ENCODE assay signal across 9 mouse cellular contexts in genomic region chr7:143014862-143015659, GRCm38 (mm10). TPM values are rescaled to one million over a fixed set of nuclear protein-coding genes. Genes with fewer than 3 reads are reported as not detected.
DNase-seq lines count a peak whose midpoint lies in the region; ATAC-seq and TF ChIP-seq lines count a peak whose summit lies in the region.
"Had no signal": no experiment of that assay in that cellular context is flagged by ENCODE, and none has a peak within 500 bp of the region (broad histone marks: within the 10 kb centered on the region; RNA-seq: fewer than 3 reads in every experiment).

No protein-coding gene starts in this region.

- no peak overlapping the region for H3K4me3 ChIP-seq in intestine, embryonic 15.5 days (replicated peaks)
- H3K4me3 ChIP-seq in intestine, embryonic 16.5 days (ENCODE audit: low read length): no peak overlapping the region
- H3K4me3 ChIP-seq in heart, postnatal 0 days (ENCODE audit: low read depth, low read length): no peak overlapping the region
- no peak overlapping the region for H3K4me3 ChIP-seq in hindbrain, embryonic 12.5 days
- H3K4me3 ChIP-seq in midbrain, embryonic 13.5 days (replicated peaks): no peak overlapping the region
- H3K4me3 ChIP-seq in hindbrain, embryonic 14.5 days (replicated peaks; ENCODE audit: low read length): no peak overlapping the region
- H3K4me3 ChIP-seq: embryonic facial prominence, embryonic 15.5 days had no signal

- peaks cover 62% of the 10 kb centered on the region for H3K4me1 ChIP-seq in intestine, embryonic 15.5 days (replicated peaks)
- H3K4me1 ChIP-seq in intestine, embryonic 16.5 days (ENCODE audit: control insufficient read depth, insufficient read depth, low read length): peaks cover 50% of the 10 kb centered on the region
- H3K4me1 ChIP-seq in heart, postnatal 0 days (ENCODE audit: control insufficient read depth, insufficient read depth): peaks cover 71% of the 10 kb centered on the region
- H3K4me1 ChIP-seq in hindbrain, embryonic 12.5 days: peaks cover 13% of the 10 kb centered on the region
- H3K4me1 ChIP-seq in midbrain, embryonic 13.5 days (replicated peaks): peaks cover 38% of the 10 kb centered on the region
- peaks cover 18% of the 10 kb centered on the region for H3K4me1 ChIP-seq in hindbrain, embryonic 14.5 days (replicated peaks; ENCODE audit: control insufficient read depth, insufficient read depth, low read length)

- DNase-seq in urinary bladder, postnatal 14 days (ENCODE audit: low spot score): peak; percentile 38
- no peak for DNase-seq in urinary bladder, adult 2 months (ENCODE audit: low spot score)
- peak; percentile 26 for DNase-seq in heart, postnatal 0 days (ENCODE audit: low spot score)
- no peak for DNase-seq in hindbrain, embryonic 14.5 days (ENCODE audit: low spot score)

- no peak for TF ChIP-seq CTCF in heart, postnatal 0 days (IDR thresholded peaks at IDR 0.05; ENCODE audit: low read depth)

- H3K27me3 ChIP-seq in intestine, embryonic 15.5 days (replicated peaks): no peaks in the 10 kb centered on the region
- H3K27me3 ChIP-seq in intestine, embryonic 16.5 days (replicated peaks; ENCODE audit: control insufficient read depth, insufficient read depth, low read length): peaks cover 3% of the 10 kb centered on the region; the same call in 1 of the 2 replicates
- no peaks in the 10 kb centered on the region for H3K27me3 ChIP-seq in heart, postnatal 0 days (ENCODE audit: control insufficient read depth, insufficient read depth, low read length)
- H3K27me3 ChIP-seq in hindbrain, embryonic 12.5 days: no peaks in the 10 kb centered on the region
- H3K27me3 ChIP-seq in midbrain, embryonic 13.5 days: no peaks in the 10 kb centered on the region
- no peaks in the 10 kb centered on the region for H3K27me3 ChIP-seq in hindbrain, embryonic 14.5 days (ENCODE audit: control insufficient read depth, insufficient read depth, low read length)
- H3K27me3 ChIP-seq: embryonic facial prominence, embryonic 15.5 days had no signal

- WGBS in intestine, embryonic 15.5 days: 81% methylated on average over 7 of the region's 7 CpGs
- WGBS in intestine, embryonic 16.5 days: 77% methylated on average over 7 of the region's 7 CpGs
- 38% methylated on average over 7 of the region's 7 CpGs for WGBS in heart, postnatal 0 days
- WGBS in hindbrain, embryonic 12.5 days: 82% methylated on average over 7 of the region's 7 CpGs
- 88% methylated on average over 7 of the region's 7 CpGs for WGBS in midbrain, embryonic 13.5 days
- WGBS in hindbrain, embryonic 14.5 days: 84% methylated on average over 7 of the region's 7 CpGs

- H3K9ac ChIP-seq in intestine, embryonic 15.5 days: no peak overlapping the region
- no peak overlapping the region for H3K9ac ChIP-seq in intestine, embryonic 16.5 days (ENCODE audit: low read depth, low read length)
- H3K9ac ChIP-seq in heart, postnatal 0 days (replicated peaks; ENCODE audit: low read depth, low read length): no peak overlapping the region
- H3K9ac ChIP-seq in hindbrain, embryonic 12.5 days: no peak overlapping the region
- H3K9ac ChIP-seq in midbrain, embryonic 13.5 days (replicated peaks): no peak overlapping the region
- no peak overlapping the region for H3K9ac ChIP-seq in hindbrain, embryonic 14.5 days
- H3K9ac ChIP-seq: embryonic facial prominence, embryonic 15.5 days had no signal

- no peaks in the 10 kb centered on the region for H3K36me3 ChIP-seq in intestine, embryonic 15.5 days
- H3K36me3 ChIP-seq in intestine, embryonic 16.5 days (ENCODE audit: control insufficient read depth, insufficient read depth, low read length): no peaks in the 10 kb centered on the region
- H3K36me3 ChIP-seq in heart, postnatal 0 days (replicated peaks; ENCODE audit: control insufficient read depth, insufficient read depth, low read length): no peaks in the 10 kb centered on the region
- H3K36me3 ChIP-seq in hindbrain, embryonic 12.5 days: no peaks in the 10 kb centered on the region
- H3K36me3 ChIP-seq in midbrain, embryonic 13.5 days: no peaks in the 10 kb centered on the region
- H3K36me3 ChIP-seq in hindbrain, embryonic 14.5 days (replicated peaks; ENCODE audit: control insufficient read depth, insufficient read depth): no peaks in the 10 kb centered on the region
- H3K36me3 ChIP-seq: embryonic facial prominence, embryonic 15.5 days had no signal

- no peaks in the 10 kb centered on the region for H3K9me3 ChIP-seq in intestine, embryonic 15.5 days
- no peaks in the 10 kb centered on the region for H3K9me3 ChIP-seq in intestine, embryonic 16.5 days (ENCODE audit: control insufficient read depth, low read length)
- no peaks in the 10 kb centered on the region for H3K9me3 ChIP-seq in heart, postnatal 0 days (replicated peaks; ENCODE audit: control insufficient read depth, low read length)
- no peaks in the 10 kb centered on the region for H3K9me3 ChIP-seq in hindbrain, embryonic 12.5 days (replicated peaks)
- no peaks in the 10 kb centered on the region for H3K9me3 ChIP-seq in midbrain, embryonic 13.5 days
- H3K9me3 ChIP-seq in hindbrain, embryonic 14.5 days (ENCODE audit: control insufficient read depth, low read length): no peaks in the 10 kb centered on the region
- H3K9me3 ChIP-seq: embryonic facial prominence, embryonic 15.5 days had no signal

- ATAC-seq in intestine, embryonic 15.5 days: no peak
- ATAC-seq in intestine, embryonic 16.5 days: no peak
- ATAC-seq in heart, postnatal 0 days (ENCODE audit: insufficient read depth, low read depth): no peak
- no peak for ATAC-seq in hindbrain, embryonic 12.5 days (ENCODE audit: low FRiP score)
- no peak for ATAC-seq in midbrain, embryonic 13.5 days
- ATAC-seq in hindbrain, embryonic 14.5 days (ENCODE audit: low FRiP score): no peak

- TF ChIP-seq EP300 in heart, postnatal 0 days (IDR thresholded peaks at IDR 0.05; ENCODE audit: low read depth): no peak

- H3K4me2 ChIP-seq in intestine, embryonic 15.5 days (replicated peaks): 0 out of 2 replicates have a peak overlapping the region, but pooled peaks have one; percentile 28
- H3K4me2 ChIP-seq in intestine, embryonic 16.5 days (ENCODE audit: low read depth, low read length): no peak overlapping the region
- H3K4me2 ChIP-seq in heart, postnatal 0 days (ENCODE audit: low read depth, low read length): no peak overlapping the region
- H3K4me2 ChIP-seq in hindbrain, embryonic 12.5 days (replicated peaks): no peak overlapping the region
- no peak overlapping the region for H3K4me2 ChIP-seq in midbrain, embryonic 13.5 days (replicated peaks)
- H3K4me2 ChIP-seq in hindbrain, embryonic 14.5 days (replicated peaks): no peak overlapping the region
- H3K4me2 ChIP-seq: embryonic facial prominence, embryonic 15.5 days had no signal

- peak overlapping the region; percentile 68; the same call in 1 of the 2 replicates for H3K27ac ChIP-seq in intestine, embryonic 15.5 days
- no peak overlapping the region for H3K27ac ChIP-seq in intestine, embryonic 16.5 days (ENCODE audit: low read length)
- peak overlapping the region; percentile 77 for H3K27ac ChIP-seq in heart, postnatal 0 days (ENCODE audit: low read depth)
- no peak overlapping the region for H3K27ac ChIP-seq in hindbrain, embryonic 12.5 days
- H3K27ac ChIP-seq in midbrain, embryonic 13.5 days: no peak overlapping the region
- no peak overlapping the region for H3K27ac ChIP-seq in hindbrain, embryonic 14.5 days

RNA-seq across cellular contexts. Expression of gene Tspan32, which starts 10.2 kb away (rescaled TPM):
- 2.2 and 2.8 TPM in 2 replicates for polyA plus RNA-seq in intestine, embryonic 15.5 days (2015; fragmentation: Nextera tagmentation; extraction: Ambion mirVana)
- 2.4 and 3.1 TPM in 2 replicates for polyA plus RNA-seq in intestine, embryonic 16.5 days (2015; fragmentation: Nextera tagmentation; extraction: Ambion mirVana)
- polyA plus RNA-seq in urinary bladder, adult 2 months (2012; rRNA removed): 1.9 and 2.8 TPM in 2 replicates
- 0.46 and 0.50 TPM in 2 replicates for total RNA-seq in heart, postnatal 0 days (2014; rRNA removed; ENCODE audit: low replicate concordance)
- 1.1 and 1.7 TPM in 2 replicates for polyA plus RNA-seq in heart, postnatal 0 days (2015; fragmentation: Nextera tagmentation; extraction: Ambion mirVana)
- polyA plus RNA-seq in hindbrain, embryonic 12.5 days (2016; fragmentation: Nextera tagmentation; extraction: Ambion mirVana): 2.2 and 2.8 TPM in 2 replicates
- polyA plus RNA-seq in midbrain, embryonic 13.5 days (2015; fragmentation: Nextera tagmentation; extraction: Ambion mirVana): 0.50 and 0.72 TPM in 2 replicates
- 0.43 and 0.82 TPM in 2 replicates for polyA plus RNA-seq in hindbrain, embryonic 14.5 days (2014; fragmentation: Nextera tagmentation; extraction: Ambion mirVana)

RNA-seq across cellular contexts. Expression of gene Cd81, which starts 37.5 kb away (rescaled TPM):
- polyA plus RNA-seq in intestine, embryonic 15.5 days (2015; fragmentation: Nextera tagmentation; extraction: Ambion mirVana): 411 and 413 TPM in 2 replicates
- 391 and 421 TPM in 2 replicates for polyA plus RNA-seq in intestine, embryonic 16.5 days (2015; fragmentation: Nextera tagmentation; extraction: Ambion mirVana)
- polyA plus RNA-seq in urinary bladder, adult 2 months (2012; rRNA removed): 591 and 684 TPM in 2 replicates
- 1,221 and 1,316 TPM in 2 replicates for total RNA-seq in heart, postnatal 0 days (2014; rRNA removed; ENCODE audit: low replicate concordance)
- polyA plus RNA-seq in heart, postnatal 0 days (2015; fragmentation: Nextera tagmentation; extraction: Ambion mirVana): 793 and 811 TPM in 2 replicates
- 251 and 261 TPM in 2 replicates for polyA plus RNA-seq in hindbrain, embryonic 12.5 days (2016; fragmentation: Nextera tagmentation; extraction: Ambion mirVana)
- polyA plus RNA-seq in midbrain, embryonic 13.5 days (2015; fragmentation: Nextera tagmentation; extraction: Ambion mirVana): 248 and 257 TPM in 2 replicates
- polyA plus RNA-seq in hindbrain, embryonic 14.5 days (2014; fragmentation: Nextera tagmentation; extraction: Ambion mirVana): 455 and 483 TPM in 2 replicates

RNA-seq across cellular contexts. Expression of gene Ascl2, which starts 46.0 kb away (rescaled TPM):
- polyA plus RNA-seq in intestine, embryonic 15.5 days (2015; fragmentation: Nextera tagmentation; extraction: Ambion mirVana): 12.2 and 12.6 TPM in 2 replicates
- 11.4 and 12.7 TPM in 2 replicates for polyA plus RNA-seq in intestine, embryonic 16.5 days (2015; fragmentation: Nextera tagmentation; extraction: Ambion mirVana)
- polyA plus RNA-seq in urinary bladder, adult 2 months (2012; rRNA removed): 2.4 and 2.7 TPM in 2 replicates
- not detected in 2 replicates for total RNA-seq in heart, postnatal 0 days (2014; rRNA removed; ENCODE audit: low replicate concordance)
- polyA plus RNA-seq in heart, postnatal 0 days (2015; fragmentation: Nextera tagmentation; extraction: Ambion mirVana): not detected in 2 replicates
- 0.41 and 0.56 TPM in 2 replicates for polyA plus RNA-seq in hindbrain, embryonic 12.5 days (2016; fragmentation: Nextera tagmentation; extraction: Ambion mirVana)
- polyA plus RNA-seq in midbrain, embryonic 13.5 days (2015; fragmentation: Nextera tagmentation; extraction: Ambion mirVana): 0.35 and 0.50 TPM in 2 replicates
- polyA plus RNA-seq in hindbrain, embryonic 14.5 days (2014; fragmentation: Nextera tagmentation; extraction: Ambion mirVana): 0.39 and 0.51 TPM in 2 replicates

RNA-seq across cellular contexts. Expression of gene Tssc4, which starts 54.0 kb away (rescaled TPM):
- 76.0 and 76.2 TPM in 2 replicates for polyA plus RNA-seq in intestine, embryonic 15.5 days (2015; fragmentation: Nextera tagmentation; extraction: Ambion mirVana)
- polyA plus RNA-seq in intestine, embryonic 16.5 days (2015; fragmentation: Nextera tagmentation; extraction: Ambion mirVana): 67.9 and 74.7 TPM in 2 replicates
- polyA plus RNA-seq in urinary bladder, adult 2 months (2012; rRNA removed): 44.7 and 57.5 TPM in 2 replicates
- total RNA-seq in heart, postnatal 0 days (2014; rRNA removed; ENCODE audit: low replicate concordance): 61.9 and 71.7 TPM in 2 replicates
- 33.7 and 34.0 TPM in 2 replicates for polyA plus RNA-seq in heart, postnatal 0 days (2015; fragmentation: Nextera tagmentation; extraction: Ambion mirVana)
- polyA plus RNA-seq in hindbrain, embryonic 12.5 days (2016; fragmentation: Nextera tagmentation; extraction: Ambion mirVana): 83.3 and 88.7 TPM in 2 replicates
- 102 and 104 TPM in 2 replicates for polyA plus RNA-seq in midbrain, embryonic 13.5 days (2015; fragmentation: Nextera tagmentation; extraction: Ambion mirVana)
- polyA plus RNA-seq in hindbrain, embryonic 14.5 days (2014; fragmentation: Nextera tagmentation; extraction: Ambion mirVana): 56.8 and 62.8 TPM in 2 replicates

Comparison
In these comparisons a context has a peak if more than half of its experiments do, and no peak if none do; other contexts are left out.
1. H3K27ac ChIP-seq: peak in intestine, embryonic 15.5 days (single experiment) and heart, postnatal 0 days (single experiment); none in intestine, embryonic 16.5 days (single experiment), hindbrain, embryonic 12.5 days (single experiment), midbrain, embryonic 13.5 days (single experiment) and hindbrain, embryonic 14.5 days (single experiment).
2. DNase-seq: peak in urinary bladder, postnatal 14 days (single experiment) and heart, postnatal 0 days (single experiment); none in urinary bladder, adult 2 months (single experiment) and hindbrain, embryonic 14.5 days (single experiment).